Mouse (Mus musculus) midbrain, embryonic 14.5 days (tissue): Measurements from ENCODE around the gene Zfand2b. TPM values are rescaled to one million over a fixed set of nuclear protein-coding genes. Genes with fewer than 3 reads are reported as not detected.

Experiments
- ATAC-seq: fragments of 200-750 bp; cut with Nextera tagmentation; 2 replicates; pipeline ENCODE4 v1.8.0; 2017; ENCODE audit warnings: moderate number of reproducible peaks, moderate library complexity; ENCODE audit not compliant: low FRiP score, low TSS enrichment
- DNase-seq: peaks from one replicate; pipeline ENCODE4 v3.0.0-alpha.2; 2015
- H3K27ac ChIP-seq: fragments of 300-500 bp; sonication (generic); replicated peaks from 2 replicates; pipeline ENCODE4 v1.5.1; 2014; ENCODE audit warnings: mild to moderate bottlenecking, low read depth, low read length, moderate library complexity
- H3K27me3 ChIP-seq: fragments of 300-500 bp; sonication (generic); 2 replicates; pipeline ENCODE4 v1.6.1; 2014; ENCODE audit warnings: low read length, control low read depth, mixed read lengths; ENCODE audit not compliant: control insufficient read depth, insufficient read depth
- H3K36me3 ChIP-seq: fragments of 300-500 bp; sonication (generic); 2 replicates; pipeline ENCODE4 v1.6.1; 2014; ENCODE audit warnings: low read length, control low read depth; ENCODE audit not compliant: control insufficient read depth, insufficient read depth
- H3K4me1 ChIP-seq: fragments of 300-500 bp; sonication (generic); 2 replicates; pipeline ENCODE4 v1.6.1; 2014; ENCODE audit warnings: mild to moderate bottlenecking, antibody characterized with exemption, low read length, control low read depth; ENCODE audit not compliant: control insufficient read depth, insufficient read depth
- H3K4me2 ChIP-seq: fragments of 300-500 bp; sonication (generic); 2 replicates; pipeline ENCODE4 v1.6.1; 2014; ENCODE audit warnings: mild to moderate bottlenecking, low read length, moderate library complexity
- H3K4me3 ChIP-seq: fragments of 300-500 bp; sonication (generic); replicated peaks from 2 replicates; pipeline ENCODE4 v1.5.1; 2014; ENCODE audit warnings: low read depth, low read length
- H3K9ac ChIP-seq: fragments of 300-500 bp; sonication (generic); replicated peaks from 2 replicates; pipeline ENCODE4 v1.6.1; 2014; ENCODE audit warnings: mild to moderate bottlenecking, low read length, moderate library complexity
- H3K9me3 ChIP-seq: fragments of 300-500 bp; sonication (generic); 2 replicates; pipeline ENCODE4 v1.6.1; 2016; ENCODE audit warnings: low read length, control low read depth, mixed read lengths; ENCODE audit not compliant: control insufficient read depth
- WGBS: fragments of 180-500 bp; shearing (Covaris S2); extraction: QIAGEN DNeasy Blood & Tissue Kit; methylation state at CpG from one replicate; pipeline ENCODE4 v1.1.7; 2014; 5-methylcytosine and 5-hydroxymethylcytosine counted together
- polyA plus RNA-seq: library from polyadenylated mRNA; unstranded; fragments of >200 nt; fragmentation: Nextera tagmentation; extraction: Ambion mirVana; gene quantifications from 2 replicates; pipeline ENCODE4 v1.2.1, GENCODE M21; 2014

Gene Zfand2b
- polyA plus RNA-seq, 1 experiment from 2014 or later: 34.5 TPM

DNA sequence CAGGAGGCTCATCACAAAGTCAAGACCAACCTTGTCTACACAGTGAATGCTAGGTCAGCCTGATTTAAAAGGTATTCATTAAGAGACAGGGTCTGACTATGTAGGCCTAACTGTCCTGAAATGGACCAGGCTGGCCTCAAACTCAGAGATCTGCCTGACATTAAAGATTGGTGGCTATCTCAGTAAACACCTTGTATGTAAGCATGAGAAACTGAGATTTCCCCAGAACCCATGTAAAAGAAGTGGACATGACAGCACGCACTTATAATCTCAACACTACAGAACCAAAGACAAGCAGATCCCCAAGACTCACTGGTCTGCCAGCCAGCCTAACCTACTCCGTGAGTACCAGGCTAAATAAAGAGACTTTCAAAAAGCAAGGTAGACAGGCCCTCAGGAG is 30.0 kb upstream of the Zfand2b start:
- DNase-seq (no peak), ATAC-seq (no peak)
- 95% methylated on average over 2 of the region's 2 CpGs for WGBS

DNA sequence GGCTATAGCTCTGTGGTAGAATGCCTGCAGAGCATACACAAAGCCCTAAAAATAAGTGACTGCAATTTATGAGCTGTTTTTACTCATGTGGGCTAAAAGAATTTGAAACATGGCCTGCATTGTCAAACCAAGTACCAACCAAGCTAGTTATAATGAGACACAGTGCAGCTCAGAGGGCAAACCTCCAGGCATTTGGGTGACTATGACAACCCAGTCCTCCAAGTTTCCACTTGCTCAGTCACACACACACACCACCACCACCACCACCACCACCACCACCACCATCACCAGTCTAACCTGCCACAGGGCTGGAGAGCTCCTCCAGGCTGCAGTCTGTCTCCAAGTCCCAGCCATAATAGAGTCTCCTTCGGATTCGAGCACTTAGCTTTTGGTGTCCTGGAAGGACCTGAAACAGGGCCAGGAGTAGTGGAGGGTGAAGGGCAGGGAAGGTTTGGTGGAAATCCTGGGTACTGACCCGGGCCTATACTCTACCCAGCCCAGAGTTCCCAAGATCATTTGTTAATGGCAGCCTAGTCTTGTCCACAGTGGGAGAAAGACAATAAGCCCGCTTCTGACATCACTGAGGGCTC is 27.8 kb upstream of the Zfand2b start:
- peak overlapping the region; percentile 97 for H3K9ac ChIP-seq
- ATAC-seq: no peak
- no peaks in the 10 kb centered on the region for H3K27me3 ChIP-seq
- peak overlapping the region; percentile 98; the same call in 1 of the 2 replicates for H3K27ac ChIP-seq
- DNase-seq: no peak
- peak overlapping the region; percentile 92 for H3K4me3 ChIP-seq
- peaks cover 55% of the 10 kb centered on the region for H3K36me3 ChIP-seq
- WGBS: 63% methylated on average over 4 of the region's 4 CpGs
- H3K9me3 ChIP-seq: no peaks in the 10 kb centered on the region
- peaks cover 17% of the 10 kb centered on the region for H3K4me1 ChIP-seq
- peak overlapping the region; percentile 97 for H3K4me2 ChIP-seq

More for the DNA sequence above, 30.0 kb upstream of the Zfand2b start:
- Histone ChIP-seq H3K36me3 (peaks cover 48% of the 10 kb centered on the region), H3K9ac (no peak overlapping the region), H3K4me1 (peaks cover 10% of the 10 kb centered on the region), H3K9me3 (no peaks in the 10 kb centered on the region), H3K27me3 (no peaks in the 10 kb centered on the region), H3K4me2 (no peak overlapping the region), H3K4me3 (no peak overlapping the region), H3K27ac (no peak overlapping the region)

- Histone ChIP-seq H3K4me2 (peak overlapping the region; percentile 97), H3K27me3 (no peaks in the 10 kb centered on the region), H3K4me1 (peaks cover 17% of the 10 kb centered on the region), H3K36me3 (peaks cover 55% of the 10 kb centered on the region), H3K27ac (peak overlapping the region; percentile 98), H3K9ac (peak overlapping the region; percentile 97), H3K4me3 (peak overlapping the region; percentile 92), H3K9me3 (no peaks in the 10 kb centered on the region)
- under 1% methylated on average over 53 of the region's 53 CpGs for WGBS
- DNase-seq (peak; percentile 67), ATAC-seq (0 out of 2 replicates have a peak, but pooled peaks have one; percentile 7)
These were observed 26.8 kb upstream of the Zfand2b start for GRCm38 (mm10) chr1:75141486-75142190.

DNA sequence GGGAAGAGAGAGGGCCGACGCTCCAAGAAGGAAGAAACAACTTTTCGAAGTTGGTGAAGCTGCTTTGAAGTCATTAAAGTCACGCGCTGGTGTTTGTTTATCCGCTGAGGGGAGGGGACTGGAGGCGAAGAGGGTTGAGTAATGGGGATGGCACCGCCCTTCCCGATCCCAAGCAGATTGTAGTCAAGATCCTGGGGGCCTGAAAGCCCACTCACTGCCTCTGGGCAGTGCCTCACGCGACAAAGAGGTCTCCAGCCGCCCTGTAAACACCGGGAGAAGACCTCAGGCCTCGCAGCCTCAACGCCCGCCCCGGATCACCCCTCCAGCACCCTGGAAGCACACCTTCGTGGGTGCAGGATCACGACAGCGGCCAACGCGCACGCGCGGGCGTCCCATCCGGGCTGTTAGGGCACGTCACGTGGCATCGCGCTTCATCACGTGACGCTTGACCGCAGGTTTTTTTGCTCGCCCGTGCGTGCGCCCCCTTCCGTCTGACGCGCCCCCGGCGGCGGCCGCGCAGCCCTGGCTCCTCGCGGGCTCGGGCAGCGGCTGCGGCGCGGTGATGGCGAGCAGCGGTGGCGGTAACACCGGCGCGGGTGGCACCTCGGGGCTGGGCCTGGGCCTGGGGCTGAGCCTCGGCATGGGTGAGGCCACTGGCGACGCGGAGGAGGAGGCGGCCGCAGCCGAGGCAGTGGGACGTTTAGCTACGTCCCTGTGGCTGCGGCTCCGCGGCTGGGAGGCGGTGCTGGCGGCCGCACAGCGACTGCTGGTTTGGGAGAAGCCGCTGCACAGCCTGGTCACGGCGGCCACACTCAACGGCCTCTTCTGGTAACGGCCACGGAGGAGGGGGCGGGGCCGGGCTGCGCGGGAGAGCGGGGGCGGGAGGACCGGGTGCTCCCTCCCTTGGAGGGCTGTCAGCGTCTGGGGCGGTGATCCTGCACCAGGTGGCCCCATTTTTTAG is 25.9 kb upstream of the Zfand2b start, which contains the start of the genes Cnppd1 and Retreg2:
Cnppd1 (minus strand) TSS at position 411 of the 961 bp plus-strand sequence.
Retreg2 (plus strand) TSS at position 478 of the 961 bp plus-strand sequence.
- peaks cover 17% of the 10 kb centered on the region for H3K4me1 ChIP-seq
- peak within 1 kb of the TSS; percentile 98 for H3K27ac ChIP-seq
- DNase-seq (peak; percentile 98), ATAC-seq (peak; percentile 92)
- H3K27me3 ChIP-seq: no peaks in the 10 kb centered on the region
- H3K9me3 ChIP-seq: no peaks in the 10 kb centered on the region
- H3K36me3 ChIP-seq: peaks cover 55% of the 10 kb centered on the region
- H3K9ac ChIP-seq: peak within 1 kb of the TSS; percentile 97
- H3K4me3 ChIP-seq: peak within 1 kb of the TSS; percentile 92
- peak within 1 kb of the TSS; percentile 97 for H3K4me2 ChIP-seq
- WGBS: under 1% methylated on average over 90 of the region's 91 CpGs

- Histone ChIP-seq H3K9ac (no peak overlapping the region), H3K9me3 (no peaks in the 10 kb centered on the region), H3K27ac (no peak overlapping the region), H3K4me3 (no peak overlapping the region), H3K27me3 (no peaks in the 10 kb centered on the region), H3K36me3 (peaks cover 50% of the 10 kb centered on the region), H3K4me1 (peaks cover 12% of the 10 kb centered on the region), H3K4me2 (no peak overlapping the region)
- DNase-seq: no peak
- no peak for ATAC-seq
- 95% methylated on average over 3 of the region's 3 CpGs for WGBS
These were observed 22.9 kb upstream of the Zfand2b start for GRCm38 (mm10) chr1:75145589-75145988.

DNA sequence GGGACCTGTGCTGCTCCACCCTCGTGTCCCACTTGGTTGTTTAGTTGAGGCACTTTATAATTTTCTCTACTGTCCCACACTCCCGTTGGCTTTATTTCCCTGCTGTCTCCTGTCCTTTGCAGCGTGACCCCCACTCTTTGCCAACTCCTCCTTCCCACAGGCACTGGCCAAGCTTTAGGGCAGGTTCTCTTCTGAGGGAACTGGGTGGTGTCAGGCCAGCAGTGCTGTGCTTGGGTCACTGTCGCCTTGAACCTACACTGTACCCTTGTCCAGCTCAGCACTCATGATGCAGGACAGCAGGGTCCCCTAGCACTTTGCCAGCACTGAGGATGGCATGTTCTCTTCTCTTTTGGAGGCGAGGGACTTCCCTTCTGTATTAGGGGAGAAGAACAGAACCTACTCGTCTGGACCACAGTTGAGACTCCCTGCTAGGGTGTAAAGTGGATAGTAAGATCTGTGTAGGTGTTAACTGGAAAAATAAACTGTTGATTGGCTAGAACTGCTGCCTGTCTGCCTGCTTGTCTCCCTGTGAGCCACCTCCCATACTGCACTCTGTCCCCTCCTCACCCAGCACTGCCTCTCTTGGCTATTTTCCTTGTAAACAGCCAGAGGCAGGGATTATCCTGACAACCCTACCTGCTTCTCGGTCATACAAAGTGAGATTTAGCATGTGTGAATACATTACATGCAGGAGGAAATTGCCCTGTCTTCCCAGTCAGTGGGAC is 20.9 kb upstream of the Zfand2b start:
- WGBS: 82% methylated on average over 7 of the region's 7 CpGs
- Histone ChIP-seq H3K9ac (no peak overlapping the region), H3K36me3 (peaks cover 50% of the 10 kb centered on the region), H3K27ac (no peak overlapping the region), H3K4me1 (peaks cover 7% of the 10 kb centered on the region; the same call in 1 of the 2 replicates), H3K9me3 (no peaks in the 10 kb centered on the region), H3K4me2 (no peak overlapping the region), H3K27me3 (no peaks in the 10 kb centered on the region), H3K4me3 (no peak overlapping the region)
- DNase-seq (no peak), ATAC-seq (no peak)

GRCm38 (mm10) chr1:75148727-75149126 is 19.7 kb upstream of the Zfand2b start:
- H3K4me1 ChIP-seq: peaks cover 4% of the 10 kb centered on the region; the same call in 1 of the 2 replicates
- no peak overlapping the region for H3K4me3 ChIP-seq
- no peak overlapping the region for H3K27ac ChIP-seq
- no peak for ATAC-seq
- no peak overlapping the region for H3K9ac ChIP-seq
- H3K9me3 ChIP-seq: no peaks in the 10 kb centered on the region
- peaks cover 50% of the 10 kb centered on the region for H3K36me3 ChIP-seq
- no peak overlapping the region for H3K4me2 ChIP-seq
- DNase-seq: no peak
- H3K27me3 ChIP-seq: no peaks in the 10 kb centered on the region
- WGBS: 91% methylated on average over 4 of the region's 4 CpGs

DNA sequence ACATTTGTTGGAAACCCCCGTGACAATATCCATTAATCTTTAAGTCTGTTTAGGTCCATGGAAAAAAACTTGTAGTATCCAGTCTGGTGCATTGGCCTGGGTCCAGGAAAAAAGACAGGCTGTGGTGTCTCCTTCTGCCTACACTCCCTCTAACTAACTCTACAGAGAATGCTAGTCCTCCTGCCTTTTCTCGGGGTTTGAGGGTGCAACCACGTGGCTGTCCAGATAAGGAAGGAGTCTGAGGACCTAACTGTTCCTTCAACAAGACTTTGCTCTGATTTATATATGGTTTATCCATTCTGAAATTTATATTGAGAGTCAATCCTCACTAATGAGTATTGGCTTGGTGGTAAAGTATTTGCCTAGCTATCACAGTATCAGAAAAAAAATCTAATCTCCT is 12.6 kb upstream of the Zfand2b start:
- WGBS: 72% methylated on average over 3 of the region's 3 CpGs
- H3K27ac ChIP-seq: no peak overlapping the region
- H3K36me3 ChIP-seq: no peaks in the 10 kb centered on the region
- no peak overlapping the region for H3K4me3 ChIP-seq
- no peak overlapping the region for H3K9ac ChIP-seq
- DNase-seq: no peak
- no peak for ATAC-seq
- no peaks in the 10 kb centered on the region for H3K27me3 ChIP-seq
- H3K4me2 ChIP-seq: no peak overlapping the region
- no peaks in the 10 kb centered on the region for H3K4me1 ChIP-seq
- no peaks in the 10 kb centered on the region for H3K9me3 ChIP-seq
